Mouse (Mus musculus): ENCODE measurements at regions not wholly inside any gene's neighbourhood (a gene's known extent, or its start where the extent isn't known, plus 50 kb on each side); places are given as distances from the start of the nearest gene placed in this dataset.

DNA sequence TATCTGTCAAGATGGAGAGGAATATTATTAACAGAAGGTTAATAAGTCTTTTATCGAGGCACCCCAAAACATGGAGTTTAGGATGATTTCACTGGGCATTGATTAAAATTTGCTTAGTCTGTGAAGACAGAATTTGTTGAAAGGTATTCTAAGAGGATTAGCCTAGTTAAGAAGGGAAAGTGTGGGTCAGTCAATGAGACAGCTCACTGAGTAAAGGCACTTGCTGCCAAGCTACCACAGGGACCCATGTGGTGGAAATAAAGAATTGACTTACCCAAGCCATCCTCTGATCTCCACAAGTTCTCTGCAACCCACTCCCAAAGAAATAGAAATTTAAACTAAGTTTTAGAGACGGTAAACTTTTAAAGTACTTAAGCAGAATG lies 63.0 kb upstream of the Man1a2 start:
- no peak for TF ChIP-seq CTCF (IDR thresholded peaks at IDR 0.05; ENCODE audit: low read depth)
- no peak for TF ChIP-seq EP300 (IDR thresholded peaks at IDR 0.05; ENCODE audit: low read depth)

Data from liver, postnatal 0 days (tissue).